7 mouse cellular contexts compared by ENCODE assay signal in the genomic region with DNA sequence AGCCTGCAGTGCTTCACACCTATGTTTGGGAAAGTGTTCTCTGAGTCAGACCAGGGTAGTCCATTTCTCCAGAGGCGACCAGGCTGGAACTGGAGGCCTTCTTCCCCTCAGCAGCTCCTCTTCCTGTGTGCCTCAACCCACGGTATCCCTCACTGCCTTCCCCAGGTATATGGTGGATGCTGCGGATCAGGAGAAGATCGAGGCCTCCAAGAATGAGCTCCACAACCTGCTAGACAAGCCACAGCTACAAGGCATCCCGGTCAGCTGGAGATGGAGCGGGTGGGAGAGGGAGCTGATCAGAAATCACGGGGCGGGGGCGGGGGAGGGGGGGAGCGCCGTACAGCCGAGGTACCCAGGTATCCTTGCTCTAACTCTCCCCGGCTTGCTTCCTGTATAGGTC. TPM values are rescaled to one million over a fixed set of nuclear protein-coding genes. Genes with fewer than 3 reads are reported as not detected.
DNase-seq lines count a peak whose midpoint lies in the region; ATAC-seq lines count a peak whose summit lies in the region.

No protein-coding gene starts in this region.

- WGBS in lung, embryonic 15.5 days, result 20% methylated on average over 13 of the region's 13 CpGs
- 22% methylated on average over 12 of the region's 13 CpGs for whole genome bisulfite sequencing in forebrain, embryonic 15.5 days
- 17% methylated on average over 13 of the region's 13 CpGs for WGBS in limb, embryonic 15.5 days
- WGBS in stomach, embryonic 15.5 days, result 30% methylated on average over 13 of the region's 13 CpGs

- peak overlapping the region; percentile 25 for H3K4me3 ChIP-seq in lung, embryonic 15.5 days
- peak overlapping the region; percentile 17 for H3K4me3 ChIP-seq in forebrain, embryonic 15.5 days
- peak overlapping the region; percentile 28 for H3K4me3 ChIP-seq in limb, embryonic 15.5 days
- peak overlapping the region; percentile 16; the same call in 1 of the 2 replicates for H3K4me3 ChIP-seq in stomach, embryonic 15.5 days (replicated peaks)

- peaks cover 12% of the 10 kb centered on the region for H3K4me1 ChIP-seq in lung, embryonic 15.5 days
- peaks cover 51% of the 10 kb centered on the region for H3K4me1 ChIP-seq in forebrain, embryonic 15.5 days
- H3K4me1 ChIP-seq in limb, embryonic 15.5 days, result peaks cover 21% of the 10 kb centered on the region
- H3K4me1 ChIP-seq in stomach, embryonic 15.5 days, result peaks cover 17% of the 10 kb centered on the region

- no peak for DNase-seq in lung, postnatal 25 days (ENCODE audit: low spot score)
- no peak for DNase-seq in right cerebral cortex, postnatal 36 days (ENCODE audit: low spot score in 2 of 2)
- DNase-seq in thymus, postnatal 10 days (ENCODE audit: low spot score in 2 of 2), result no peak

- H3K27me3 ChIP-seq in lung, embryonic 15.5 days, result no peaks in the 10 kb centered on the region
- H3K27me3 ChIP-seq in forebrain, embryonic 15.5 days, result no peaks in the 10 kb centered on the region
- H3K27me3 ChIP-seq in limb, embryonic 15.5 days, result no peaks in the 10 kb centered on the region
- no peaks in the 10 kb centered on the region for H3K27me3 ChIP-seq in stomach, embryonic 15.5 days (replicated peaks)

- H3K9me3 ChIP-seq in lung, embryonic 15.5 days, result no peaks in the 10 kb centered on the region
- no peaks in the 10 kb centered on the region for H3K9me3 ChIP-seq in forebrain, embryonic 15.5 days
- no peaks in the 10 kb centered on the region for H3K9me3 ChIP-seq in limb, embryonic 15.5 days
- no peaks in the 10 kb centered on the region for H3K9me3 ChIP-seq in stomach, embryonic 15.5 days

- H3K36me3 ChIP-seq in lung, embryonic 15.5 days, result peaks cover 18% of the 10 kb centered on the region
- peaks cover 19% of the 10 kb centered on the region for H3K36me3 ChIP-seq in forebrain, embryonic 15.5 days
- H3K36me3 ChIP-seq in limb, embryonic 15.5 days, result peaks cover 34% of the 10 kb centered on the region
- H3K36me3 ChIP-seq in stomach, embryonic 15.5 days, result peaks cover 16% of the 10 kb centered on the region

- peak; percentile 9; the same call in 1 of the 2 replicates for ATAC-seq in lung, embryonic 15.5 days (ENCODE audit: borderline replicate concordance, extremely low read depth, low FRiP score, low TSS enrichment)
- no peak; the same call in 1 of the 2 replicates for ATAC-seq in forebrain, embryonic 15.5 days (replicated peaks)
- no peak for ATAC-seq in limb, embryonic 15.5 days (ENCODE audit: insufficient number of reproducible peaks, low FRiP score, low TSS enrichment, low read depth)
- ATAC-seq in stomach, embryonic 15.5 days (ENCODE audit: insufficient read depth, low FRiP score, low read depth), result no peak

- peak overlapping the region; percentile 69; the same call in 1 of the 2 replicates for H3K27ac ChIP-seq in lung, embryonic 15.5 days
- H3K27ac ChIP-seq in forebrain, embryonic 15.5 days (replicated peaks), result peak overlapping the region; percentile 94
- peak overlapping the region; percentile 83 for H3K27ac ChIP-seq in limb, embryonic 15.5 days
- H3K27ac ChIP-seq in stomach, embryonic 15.5 days, result peak overlapping the region; percentile 56

- H3K9ac ChIP-seq in lung, embryonic 15.5 days, result peak overlapping the region; percentile 27
- H3K9ac ChIP-seq in forebrain, embryonic 15.5 days (replicated peaks), result peak overlapping the region; percentile 43
- H3K9ac ChIP-seq in limb, embryonic 15.5 days, result 0 out of 2 replicates have a peak overlapping the region, but pooled peaks have one; percentile 20
- no peak overlapping the region for H3K9ac ChIP-seq in stomach, embryonic 15.5 days

- H3K4me2 ChIP-seq in lung, embryonic 15.5 days, result peak overlapping the region; percentile 51
- peak overlapping the region; percentile 40 for H3K4me2 ChIP-seq in forebrain, embryonic 15.5 days (replicated peaks)
- peak overlapping the region; percentile 41 for H3K4me2 ChIP-seq in limb, embryonic 15.5 days
- H3K4me2 ChIP-seq in stomach, embryonic 15.5 days, result peak overlapping the region; percentile 40

RNA-seq across cellular contexts. Expression of gene Arl8a, which starts 7.4 kb away (rescaled TPM):
- polyA plus RNA-seq in lung, embryonic 15.5 days (2015; fragmentation: Nextera tagmentation; extraction: Ambion mirVana), result 42.7 and 47.0 TPM in 2 replicates
- 301 and 307 TPM in 2 replicates for polyA plus RNA-seq in forebrain, embryonic 15.5 days (2015; fragmentation: Nextera tagmentation; extraction: Ambion mirVana)
- polyA plus RNA-seq in limb, embryonic 15.5 days (2015; fragmentation: Nextera tagmentation; extraction: Ambion mirVana), result 59.2 and 59.8 TPM in 2 replicates
- 54.9 and 55.4 TPM in 2 replicates for polyA plus RNA-seq in stomach, embryonic 15.5 days (2015; fragmentation: Nextera tagmentation; extraction: Ambion mirVana)

RNA-seq across cellular contexts. Expression of gene Gpr37l1, which starts 13.5 kb away (rescaled TPM):
- 0.10 TPM in 1 of 2 replicates, not detected in the other for polyA plus RNA-seq in lung, embryonic 15.5 days (2015; fragmentation: Nextera tagmentation; extraction: Ambion mirVana)
- polyA plus RNA-seq in forebrain, embryonic 15.5 days (2015; fragmentation: Nextera tagmentation; extraction: Ambion mirVana), result 0.31 and 0.33 TPM in 2 replicates
- 0.15 TPM in 1 of 2 replicates, not detected in the other for polyA plus RNA-seq in limb, embryonic 15.5 days (2015; fragmentation: Nextera tagmentation; extraction: Ambion mirVana)
- 0.35 and 0.78 TPM in 2 replicates for polyA plus RNA-seq in stomach, embryonic 15.5 days (2015; fragmentation: Nextera tagmentation; extraction: Ambion mirVana)

RNA-seq across cellular contexts. Expression of gene Ptpn7, which starts 21.5 kb away (rescaled TPM):
- polyA plus RNA-seq in lung, embryonic 15.5 days (2015; fragmentation: Nextera tagmentation; extraction: Ambion mirVana), result 2.9 and 5.8 TPM in 2 replicates
- 0.23 and 0.24 TPM in 2 replicates for polyA plus RNA-seq in forebrain, embryonic 15.5 days (2015; fragmentation: Nextera tagmentation; extraction: Ambion mirVana)
- polyA plus RNA-seq in limb, embryonic 15.5 days (2015; fragmentation: Nextera tagmentation; extraction: Ambion mirVana), result 4.3 and 4.5 TPM in 2 replicates
- polyA plus RNA-seq in stomach, embryonic 15.5 days (2015; fragmentation: Nextera tagmentation; extraction: Ambion mirVana), result 2.4 and 3.3 TPM in 2 replicates

RNA-seq across cellular contexts. Expression of gene Lgr6, which starts 48.9 kb away (rescaled TPM):
- polyA plus RNA-seq in lung, embryonic 15.5 days (2015; fragmentation: Nextera tagmentation; extraction: Ambion mirVana), result 11.6 and 12.8 TPM in 2 replicates
- 0.41 and 0.61 TPM in 2 replicates for polyA plus RNA-seq in forebrain, embryonic 15.5 days (2015; fragmentation: Nextera tagmentation; extraction: Ambion mirVana)
- polyA plus RNA-seq in limb, embryonic 15.5 days (2015; fragmentation: Nextera tagmentation; extraction: Ambion mirVana), result 7.8 and 9.3 TPM in 2 replicates
- 1.6 and 1.8 TPM in 2 replicates for polyA plus RNA-seq in stomach, embryonic 15.5 days (2015; fragmentation: Nextera tagmentation; extraction: Ambion mirVana)
